Comparison of ENCODE assay signal across 8 mouse cellular contexts in genomic region chr16:4647651-4648141, GRCm38 (mm10). TPM values are rescaled to one million over a fixed set of nuclear protein-coding genes. Genes with fewer than 3 reads are reported as not detected.
DNase-seq lines count a peak whose midpoint lies in the region; ATAC-seq and TF ChIP-seq lines count a peak whose summit lies in the region.

No protein-coding gene starts in this region.

- no peaks in the 10 kb centered on the region for H3K27me3 ChIP-seq in embryonic facial prominence, embryonic 13.5 days
- no peaks in the 10 kb centered on the region for H3K27me3 ChIP-seq in myocyte (ENCODE audit: control insufficient read depth, insufficient read depth, insufficient read length)

- TF ChIP-seq CTCF in layer of hippocampus, adult 2 months (conservative IDR thresholded peaks at IDR 0.05) = no peak

- no peak for DNase-seq in layer of hippocampus, adult 2 months (ENCODE audit: low spot score in 2 of 2)
- DNase-seq in layer of hippocampus, postnatal 25 days (ENCODE audit: extremely low spot score in 1 of 2, low spot score in 1 of 2) = no peak
- peak; percentile 59 to 62 for DNase-seq in heart, postnatal 14 days
- DNase-seq in thymus, postnatal 14 days = no peak
- DNase-seq in thymus, postnatal 4 days = no peak
- no peak for DNase-seq in frontal cortex, postnatal 14 days (ENCODE audit: low spot score in 2 of 2)

- H3K4me3 ChIP-seq in layer of hippocampus, adult 2 months = no peak overlapping the region
- peak overlapping the region; percentile 12; the same call in 1 of the 2 replicates for H3K4me3 ChIP-seq in embryonic facial prominence, embryonic 13.5 days
- H3K4me3 ChIP-seq in myocyte = no peak overlapping the region

- ATAC-seq in embryonic facial prominence, embryonic 13.5 days (ENCODE audit: insufficient number of reproducible peaks, insufficient read depth, low FRiP score, low TSS enrichment, low read depth) = no peak

- H3K79me2 ChIP-seq in myocyte (ENCODE audit: control insufficient read depth, insufficient read depth) = peaks cover 63% of the 10 kb centered on the region

- TF ChIP-seq POLR2A in myocyte (IDR thresholded peaks at IDR 0.05; ENCODE audit: insufficient read length, low read depth) = no peak

- H3K4me2 ChIP-seq in embryonic facial prominence, embryonic 13.5 days = peak overlapping the region; percentile 37
- peak overlapping the region; percentile 64 for H3K4me2 ChIP-seq in myocyte (ENCODE audit: low read depth)

- 47% methylated on average over 13 of the region's 13 CpGs for WGBS in embryonic facial prominence, embryonic 13.5 days

- peaks cover 96% of the 10 kb centered on the region for H3K4me1 ChIP-seq in embryonic facial prominence, embryonic 13.5 days

- intact Hi-C loops in heart, postnatal 14 days (cut with DNase I) = no loop called here

- H3ac ChIP-seq in myocyte (ENCODE audit: control insufficient read depth, insufficient read length) = no peak overlapping the region

- no peaks in the 10 kb centered on the region for H3K9me3 ChIP-seq in embryonic facial prominence, embryonic 13.5 days

- H3K36me3 ChIP-seq in embryonic facial prominence, embryonic 13.5 days = peaks cover 79% of the 10 kb centered on the region
- peaks cover 18% of the 10 kb centered on the region for H3K36me3 ChIP-seq in myocyte (ENCODE audit: control insufficient read depth, insufficient read depth)

- peak overlapping the region; percentile 52 for H3K27ac ChIP-seq in layer of hippocampus, adult 2 months
- peak overlapping the region; percentile 85 for H3K27ac ChIP-seq in embryonic facial prominence, embryonic 13.5 days

- H3K9ac ChIP-seq in embryonic facial prominence, embryonic 13.5 days = peak overlapping the region; percentile 55

TF ChIP-seq in myocyte, 11 proteins besides CTCF, POLR2A, EP300 and RAD21:
- TF ChIP-seq USF1 (IDR thresholded peaks at IDR 0.05; ENCODE audit: low read depth) (peak; percentile 13), SRF (IDR thresholded peaks at IDR 0.05; ENCODE audit: control insufficient read depth, insufficient read length, low read depth) (no peak), POLR2AphosphoS2 (IDR thresholded peaks at IDR 0.05; ENCODE audit: insufficient read length, low read depth) (peak; percentile 8)
TF ChIP-seq in myocyte: peak in this region for 2.

RNA-seq across cellular contexts. Expression of gene Dnaja3, which starts 7.9 kb away (rescaled TPM):
- total RNA-seq in layer of hippocampus, adult 2 months (2021) = 10 to 100 TPM; 61.2 to 65.4 TPM
- 10 to 100 TPM; 62.5 to 71.8 TPM for total RNA-seq in layer of hippocampus, postnatal 25 days (2021)
- 54.0 and 58.7 TPM in 2 replicates for polyA plus RNA-seq in embryonic facial prominence, embryonic 13.5 days (2015; fragmentation: Nextera tagmentation; extraction: Ambion mirVana)
- 100 to 1,000 TPM; 121 to 123 TPM for total RNA-seq in heart, postnatal 14 days (2021)
- 69.5 TPM for polyA plus RNA-seq in myocyte (2012; fragmentation: generic; extraction: Trizol)

RNA-seq across cellular contexts. Expression of gene Vasn, which starts 8.0 kb away (rescaled TPM):
- total RNA-seq in layer of hippocampus, adult 2 months (2021) = 1 to 10 TPM; 5.7 to 6.2 TPM
- 1 to 10 TPM; 6.0 TPM for total RNA-seq in layer of hippocampus, postnatal 25 days (2021)
- 29.2 and 30.2 TPM in 2 replicates for polyA plus RNA-seq in embryonic facial prominence, embryonic 13.5 days (2015; fragmentation: Nextera tagmentation; extraction: Ambion mirVana)
- total RNA-seq in heart, postnatal 14 days (2021) = 10 to 100 TPM; 12.1 to 14.7 TPM
- polyA plus RNA-seq in myocyte (2012; fragmentation: generic; extraction: Trizol) = 34.7 TPM

RNA-seq across cellular contexts. Expression of gene Pam16, which starts 22.9 kb away (rescaled TPM):
- total RNA-seq in layer of hippocampus, adult 2 months (2021) = 10 to 100 TPM; 72.3 to 75.2 TPM
- total RNA-seq in layer of hippocampus, postnatal 25 days (2021) = 10 to 100 TPM; 76.3 to 82.6 TPM
- polyA plus RNA-seq in embryonic facial prominence, embryonic 13.5 days (2015; fragmentation: Nextera tagmentation; extraction: Ambion mirVana) = 71.0 and 99.5 TPM in 2 replicates
- total RNA-seq in heart, postnatal 14 days (2021) = 100 to 1,000 TPM; 119 to 137 TPM
- 98.6 TPM for polyA plus RNA-seq in myocyte (2012; fragmentation: generic; extraction: Trizol)

RNA-seq across cellular contexts. Expression of gene Coro7, which starts 31.9 kb away (rescaled TPM):
- total RNA-seq in layer of hippocampus, adult 2 months (2021) = 10 to 100 TPM; 85.6 to 93.4 TPM
- 10 to 100 TPM; 78.6 to 96.5 TPM for total RNA-seq in layer of hippocampus, postnatal 25 days (2021)
- polyA plus RNA-seq in embryonic facial prominence, embryonic 13.5 days (2015; fragmentation: Nextera tagmentation; extraction: Ambion mirVana) = 16.9 and 17.0 TPM in 2 replicates
- 10 to 100 TPM; 20.6 to 20.7 TPM for total RNA-seq in heart, postnatal 14 days (2021)
- polyA plus RNA-seq in myocyte (2012; fragmentation: generic; extraction: Trizol) = 15.2 TPM

RNA-seq across cellular contexts. Expression of gene Glis2, which starts 53.2 kb away (rescaled TPM):
- 10 to 100 TPM; 11.0 to 13.9 TPM for total RNA-seq in layer of hippocampus, adult 2 months (2021)
- total RNA-seq in layer of hippocampus, postnatal 25 days (2021) = 10 to 100 TPM; 15.4 to 16.2 TPM
- 25.3 and 31.2 TPM in 2 replicates for polyA plus RNA-seq in embryonic facial prominence, embryonic 13.5 days (2015; fragmentation: Nextera tagmentation; extraction: Ambion mirVana)
- 10 to 100 TPM; 20.8 to 23.0 TPM for total RNA-seq in heart, postnatal 14 days (2021)
- 29.6 TPM for polyA plus RNA-seq in myocyte (2012; fragmentation: generic; extraction: Trizol)

Comparison
In these comparisons a context has a peak if more than half of its experiments do, and no peak if none do; other contexts are left out.
1. DNase-seq: peak in heart, postnatal 14 days (2 of 2); none in layer of hippocampus, adult 2 months (0 of 2), layer of hippocampus, postnatal 25 days (0 of 2), thymus, postnatal 14 days (single experiment), thymus, postnatal 4 days (single experiment) and frontal cortex, postnatal 14 days (0 of 2).